Mouse (Mus musculus) thymus, postnatal 0 days (tissue): ENCODE measurements around the gene Tmem260. TPM values are rescaled to one million over a fixed set of nuclear protein-coding genes. Genes with fewer than 3 reads are reported as not detected.
"Not testable (repeated sequence)": the region's sequence is repeated elsewhere in the genome, so short reads cannot be mapped to it uniquely, and the experiment has no call there.

Experiments
- DNase-seq: peaks from one replicate; pipeline ENCODE4 v3.0.0-alpha.2; 2015; ENCODE audit warnings: low spot score
- polyA plus RNA-seq: library from polyadenylated mRNA; unstranded; fragments of >200 nt; fragmentation: Nextera tagmentation; extraction: Ambion mirVana; gene quantifications from 2 replicates; pipeline ENCODE4 v1.2.1, GENCODE M21; 2015

Gene Tmem260
- polyA plus RNA-seq: 20.7 and 23.0 TPM in 2 replicates

DNA sequence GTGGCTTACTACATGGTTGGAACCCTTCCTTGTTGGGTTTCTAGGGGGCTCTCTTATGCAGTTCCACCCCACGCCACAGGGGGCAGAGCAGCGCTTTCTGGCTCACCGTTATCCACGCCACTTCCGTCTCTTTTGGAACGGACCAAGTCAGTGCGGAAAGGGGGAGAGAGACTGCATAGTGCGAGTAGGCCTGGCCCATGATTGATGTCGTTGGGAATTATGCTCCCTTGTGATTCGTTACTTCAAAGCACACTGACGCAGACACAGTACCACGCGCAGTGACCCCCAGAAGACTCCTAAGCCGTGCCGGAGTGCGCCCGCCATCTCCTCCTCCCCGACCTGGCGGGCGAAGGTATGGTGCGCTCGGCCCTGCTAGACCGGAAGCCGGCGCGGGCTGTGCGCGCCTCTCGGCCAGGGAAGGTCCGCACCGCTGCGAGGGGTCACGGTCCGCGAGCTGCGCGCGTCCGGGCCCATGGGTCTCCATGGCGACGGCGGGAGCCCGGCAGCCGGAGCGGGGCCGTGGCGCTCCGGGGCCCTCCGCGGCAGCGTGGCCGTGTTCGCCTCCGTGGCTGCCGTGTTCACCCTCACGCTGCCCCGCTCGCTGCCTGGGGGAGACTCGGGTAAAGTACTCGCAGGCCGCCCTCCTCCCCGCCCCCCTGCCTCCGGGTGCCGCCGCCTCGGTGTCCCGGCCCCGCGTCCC lies at the start of gene Tmem260:
Gene Tmem260 (plus strand): TSS at position 141 of the 700 bp plus-strand sequence.
- peak; percentile 94 for DNase-seq

DNA sequence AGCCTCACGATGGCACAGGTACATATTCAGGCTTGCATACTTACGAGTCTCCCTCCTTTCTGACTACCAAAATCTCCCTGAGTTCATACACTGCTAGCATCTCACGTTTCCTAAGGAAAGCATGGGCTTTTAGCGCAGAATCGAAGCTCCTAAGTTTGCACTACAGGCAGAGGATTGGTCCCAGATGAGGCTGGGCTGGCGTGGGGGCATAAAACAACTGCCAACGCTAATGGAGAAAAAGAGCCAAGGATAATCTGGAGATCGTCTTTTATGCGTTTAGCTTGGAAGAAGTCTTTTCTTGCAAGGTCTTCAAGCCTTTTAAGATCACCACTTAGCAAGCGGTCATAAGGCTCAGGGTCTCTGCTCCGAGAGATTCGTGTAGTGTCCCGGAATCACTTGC lies 39.8 kb upstream of the Tmem260 start:
- no peak for DNase-seq

DNA sequence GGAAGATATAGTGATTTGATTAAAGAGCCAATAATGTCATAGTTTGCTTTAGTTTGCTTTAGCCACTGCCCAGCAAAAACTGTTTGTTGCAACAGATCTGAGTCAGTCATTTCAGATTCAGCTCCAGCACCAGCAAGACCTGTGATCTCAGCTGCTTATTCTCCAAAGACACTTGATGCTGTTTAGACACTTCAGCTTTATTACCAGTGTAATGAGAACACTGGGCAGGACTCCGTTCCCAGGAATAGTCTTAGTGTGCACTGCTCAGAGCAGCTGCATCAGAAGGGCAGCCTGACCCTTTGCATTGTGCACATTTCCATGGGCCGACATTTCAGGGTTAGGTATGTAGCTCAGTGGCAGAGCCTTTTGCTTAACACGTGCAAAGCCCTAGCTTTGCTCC lies 28.9 kb upstream of the Tmem260 start:
- DNase-seq: no peak

DNA sequence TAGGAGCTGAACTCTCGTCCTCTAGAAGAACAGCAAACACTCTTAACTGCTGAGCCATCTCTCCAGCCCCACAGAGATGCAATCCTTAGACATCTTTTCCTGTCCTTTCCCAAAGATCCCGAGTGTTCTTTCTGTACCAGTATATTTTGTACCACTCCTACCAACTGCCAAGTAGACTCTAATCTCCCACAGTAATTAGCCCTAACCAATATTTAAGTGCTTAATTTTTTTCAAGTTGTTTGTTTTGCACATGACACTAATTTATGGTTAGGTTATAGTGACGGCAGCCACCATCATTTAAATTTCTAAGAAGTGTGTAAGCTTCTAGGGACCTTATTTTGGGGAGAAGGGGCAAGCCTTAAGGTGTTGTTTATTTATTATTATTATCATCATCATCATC lies 27.7 kb upstream of the Tmem260 start:
- DNase-seq: no peak

DNA sequence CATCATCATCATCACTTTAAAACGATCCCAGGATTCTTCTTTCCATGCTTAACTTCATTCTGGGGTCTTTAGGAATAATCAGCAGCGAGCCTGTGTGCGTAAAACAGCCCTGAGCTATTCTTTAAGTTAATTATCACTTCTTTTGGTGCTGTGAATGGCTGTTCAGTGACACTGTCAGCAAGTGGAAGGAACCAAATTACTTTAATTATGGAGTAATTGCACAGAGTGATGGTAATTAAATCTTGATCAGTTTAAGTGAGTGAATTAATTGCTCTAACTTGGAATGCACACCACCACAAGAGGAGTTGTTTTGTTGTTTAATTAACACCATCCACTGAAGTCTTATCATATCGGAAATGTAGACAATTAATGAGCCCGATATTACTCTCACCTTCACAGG lies 27.3 kb upstream of the Tmem260 start:
- no peak for DNase-seq

DNA sequence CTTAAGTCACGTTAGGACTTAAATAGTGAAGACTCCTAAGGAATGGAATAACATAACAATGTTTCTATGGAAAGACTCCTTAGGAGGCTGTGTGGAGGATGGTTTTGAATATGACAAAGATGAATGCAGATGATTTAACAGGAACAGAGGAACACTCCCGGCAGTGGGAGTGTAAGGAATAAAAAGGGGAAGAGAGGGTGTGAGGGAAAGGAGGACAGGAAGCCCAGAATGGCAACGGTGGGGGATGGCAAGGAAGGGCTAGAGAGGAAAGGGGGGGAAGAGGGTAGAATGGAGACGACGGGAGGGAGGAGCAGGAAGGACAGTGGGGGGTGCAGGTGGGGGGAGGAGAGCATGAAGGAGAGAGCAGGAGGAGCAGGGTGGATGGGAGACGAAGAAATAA lies 24.4 kb upstream of the Tmem260 start:
- no peak for DNase-seq

DNA sequence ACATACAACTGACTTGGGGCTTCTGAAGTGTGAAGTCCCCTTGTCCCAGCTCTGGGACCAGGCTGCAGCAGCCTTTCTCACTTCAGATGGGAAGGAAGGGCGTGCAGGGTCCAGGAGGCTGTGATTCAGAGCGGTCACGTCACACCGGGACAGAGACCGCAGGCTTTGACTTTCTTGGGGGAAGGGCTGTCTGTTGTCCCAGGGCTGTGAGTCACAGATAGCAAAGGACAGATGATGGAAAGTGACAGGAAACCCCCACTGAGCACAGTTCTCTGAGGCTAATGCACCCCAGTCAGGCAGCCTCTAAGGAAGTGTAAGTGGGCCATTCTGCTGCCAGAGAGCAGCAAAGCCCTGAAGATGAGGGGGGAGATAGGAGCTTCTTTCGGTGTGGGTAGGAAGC lies 23.9 kb upstream of the Tmem260 start:
- peak; percentile 88 for DNase-seq

DNA sequence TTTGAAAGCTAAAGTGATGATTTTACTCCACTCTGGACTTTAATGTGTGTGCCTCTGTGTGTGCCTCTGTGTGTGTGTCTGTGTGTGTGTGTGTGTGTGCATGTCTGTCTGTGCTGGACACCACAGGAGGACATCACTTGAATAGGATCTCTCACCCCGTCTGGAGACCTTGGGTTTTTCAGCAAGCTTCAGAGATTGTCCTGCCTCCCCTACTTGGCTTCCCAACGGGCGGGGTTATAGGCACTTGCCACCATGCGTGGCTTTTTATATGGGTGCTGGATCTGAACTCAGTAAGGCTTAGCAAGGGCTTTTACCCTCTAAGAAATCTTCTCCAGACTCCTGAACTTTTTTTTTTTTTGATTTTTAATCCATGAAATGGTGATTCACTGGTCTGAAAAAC lies 23.5 kb upstream of the Tmem260 start:
- DNase-seq: no peak

DNA sequence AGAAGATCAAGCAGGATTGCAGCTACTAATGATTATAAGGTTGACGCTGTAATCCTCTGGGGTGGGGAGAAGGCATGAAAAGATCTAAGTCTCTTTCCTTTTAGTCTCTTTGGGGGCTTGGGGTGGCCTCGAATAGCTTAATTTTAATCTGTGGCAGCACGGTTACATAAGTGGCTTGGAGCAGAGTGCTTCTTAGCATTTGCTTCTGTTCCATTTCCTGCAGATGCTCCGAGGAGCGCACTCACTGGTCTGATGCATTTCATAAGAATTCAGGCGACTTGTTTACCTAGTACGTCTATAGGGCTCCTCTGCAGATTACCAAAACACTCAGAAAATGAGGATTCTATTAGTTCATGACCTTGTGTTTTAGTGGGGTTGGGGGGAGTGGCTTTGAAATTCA lies 23.0 kb upstream of the Tmem260 start:
- DNase-seq: peak; percentile 50

DNA sequence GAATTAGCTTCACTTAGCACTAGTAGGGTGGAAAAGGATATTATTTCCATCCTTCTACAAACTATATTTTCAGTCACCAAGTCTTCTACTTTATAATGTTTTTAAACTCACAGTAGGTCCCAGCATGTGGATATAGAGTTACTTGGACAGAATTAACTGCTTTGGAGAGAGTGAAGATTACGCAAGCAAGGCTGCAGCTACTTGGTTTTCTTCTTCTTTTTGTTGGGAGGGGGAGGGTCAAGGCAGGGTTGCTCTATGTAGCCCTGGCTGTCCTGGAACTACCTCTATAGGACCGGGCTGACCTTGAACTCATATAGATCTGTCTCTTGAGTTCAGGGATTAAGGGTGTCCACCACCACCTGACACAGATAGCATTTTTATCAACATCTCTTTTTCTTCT lies 13.9 kb upstream of the Tmem260 start:
- no peak for DNase-seq

DNA sequence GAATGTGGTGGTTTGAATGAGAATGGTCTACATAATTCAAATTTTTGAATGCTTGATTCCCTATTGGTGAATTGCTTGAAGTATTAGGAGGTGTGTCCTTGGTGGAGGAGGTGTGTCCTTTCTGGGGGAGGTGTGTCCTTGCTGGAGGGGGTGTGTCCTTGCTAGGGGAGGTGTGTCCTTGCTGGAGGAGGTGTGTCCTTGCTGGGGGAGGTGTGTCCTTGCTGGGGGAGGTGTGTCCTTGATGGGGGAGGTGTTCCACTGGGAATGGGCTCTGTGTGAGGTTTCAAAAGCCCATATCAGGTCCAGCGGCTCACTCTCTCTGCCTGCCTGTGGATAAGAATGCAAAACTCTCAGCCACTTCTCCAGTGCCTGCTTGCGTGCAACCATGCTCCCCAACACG lies 2.1 kb upstream of the Tmem260 start:
- DNase-seq: no peak

DNA sequence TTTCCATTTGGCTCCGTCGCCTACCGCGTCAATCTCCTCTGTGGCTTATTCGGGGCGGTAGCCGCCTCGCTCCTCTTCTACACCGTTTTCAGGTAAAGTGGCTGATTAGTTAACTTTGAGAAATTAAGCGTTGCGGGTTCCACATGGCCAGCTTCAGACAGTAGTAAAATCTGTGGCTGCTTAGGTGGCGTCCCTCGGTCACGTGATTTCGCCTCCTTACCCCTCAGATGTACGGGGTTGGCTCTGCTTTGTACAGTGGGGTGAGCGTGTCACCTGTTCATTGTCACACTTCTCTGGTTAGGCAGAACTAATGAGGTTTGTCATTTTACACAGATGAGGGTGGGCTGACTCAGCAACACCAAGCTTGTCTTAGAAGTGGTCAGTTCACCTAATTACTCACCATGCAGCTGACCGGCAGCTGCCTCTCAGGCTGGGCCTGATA lies 6.1 kb downstream of the Tmem260 start:
- no peak for DNase-seq

DNA sequence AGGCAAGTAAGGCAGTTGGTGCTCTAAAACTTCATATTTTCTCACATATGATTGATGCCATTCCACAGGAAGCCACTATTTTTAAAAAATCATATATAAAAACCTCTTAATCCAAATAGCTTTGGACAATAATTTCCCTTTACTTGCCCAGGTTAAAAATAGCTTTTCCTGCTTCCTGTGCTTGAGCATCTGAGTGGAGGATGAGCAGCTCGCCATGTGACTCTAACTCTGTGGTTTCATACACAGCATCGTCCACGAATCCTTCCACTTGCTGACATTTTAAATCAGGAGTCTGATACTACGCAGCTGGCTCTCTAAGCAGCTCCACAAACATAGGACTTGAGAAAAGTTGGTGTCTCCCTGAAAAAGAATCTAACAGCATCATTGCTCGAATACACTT lies 7.5 kb downstream of the Tmem260 start:
- DNase-seq: no peak

DNA sequence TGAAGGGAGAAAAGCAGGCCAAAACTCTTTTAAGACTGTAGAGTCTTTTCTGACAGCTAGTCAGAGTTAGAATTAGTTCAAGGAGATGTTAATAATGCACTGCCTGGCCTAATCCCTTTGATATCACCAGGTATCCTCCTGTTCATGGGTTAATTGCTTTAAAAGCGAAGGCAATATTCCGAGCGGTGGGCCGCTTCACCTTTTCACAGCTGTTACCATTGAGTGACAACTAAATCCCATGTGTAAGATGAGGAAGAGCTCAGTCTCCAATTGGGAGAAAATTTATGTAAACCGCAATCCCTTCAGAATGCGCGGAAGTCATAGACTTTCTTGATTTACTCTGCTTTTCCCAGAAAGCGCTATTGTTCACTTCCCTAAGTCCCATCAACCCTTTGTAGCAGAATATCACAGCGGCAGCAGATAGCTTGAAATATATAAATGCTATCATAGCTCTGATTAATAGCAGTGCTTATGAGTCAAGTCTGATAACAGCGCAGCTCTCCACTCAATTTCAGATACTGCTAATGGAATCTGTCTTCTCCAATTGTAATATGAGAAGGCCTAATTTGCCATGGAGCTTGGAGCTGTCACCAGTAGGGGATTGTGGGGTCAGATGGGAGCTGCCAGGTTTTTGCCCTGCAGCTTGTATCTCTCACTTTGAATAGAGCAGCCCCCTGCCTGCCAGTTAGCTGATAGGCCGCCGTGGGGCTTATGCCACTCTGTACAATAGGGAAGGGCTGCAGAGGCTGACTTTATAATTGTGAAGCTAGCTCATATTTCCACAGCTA lies 10.6 kb downstream of the Tmem260 start:
- DNase-seq: no peak

DNA sequence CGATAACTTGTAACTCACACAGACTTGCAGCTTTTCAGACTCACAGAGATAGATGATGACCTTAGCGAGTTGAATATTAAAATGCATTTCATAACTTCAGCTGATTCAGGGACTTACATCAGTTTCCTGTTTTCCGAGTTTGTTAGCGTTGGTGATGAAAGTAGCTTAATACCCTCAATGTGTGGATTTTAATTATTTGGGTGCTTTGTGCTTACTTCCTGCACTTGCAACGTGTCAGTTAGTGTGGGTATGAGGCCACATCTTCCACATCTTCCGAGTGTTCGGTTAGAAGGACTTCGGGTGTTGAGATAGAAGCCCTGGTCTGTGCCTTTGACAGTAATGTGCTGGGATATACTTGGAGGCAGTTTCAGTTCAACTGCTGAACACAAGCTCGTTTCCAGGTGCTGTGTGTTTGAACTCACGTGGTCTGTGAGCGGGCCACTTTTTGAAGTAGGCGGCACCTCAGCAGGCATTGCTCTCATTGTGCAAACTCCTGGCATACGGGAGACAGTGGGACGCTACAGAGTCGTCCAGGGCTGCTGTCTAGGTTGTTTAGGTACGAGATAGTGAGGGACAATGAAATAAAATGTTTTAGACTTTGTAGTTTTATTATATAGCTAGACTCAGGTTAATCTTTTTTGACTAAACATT lies 11.5 kb downstream of the Tmem260 start:
- no peak for DNase-seq

DNA sequence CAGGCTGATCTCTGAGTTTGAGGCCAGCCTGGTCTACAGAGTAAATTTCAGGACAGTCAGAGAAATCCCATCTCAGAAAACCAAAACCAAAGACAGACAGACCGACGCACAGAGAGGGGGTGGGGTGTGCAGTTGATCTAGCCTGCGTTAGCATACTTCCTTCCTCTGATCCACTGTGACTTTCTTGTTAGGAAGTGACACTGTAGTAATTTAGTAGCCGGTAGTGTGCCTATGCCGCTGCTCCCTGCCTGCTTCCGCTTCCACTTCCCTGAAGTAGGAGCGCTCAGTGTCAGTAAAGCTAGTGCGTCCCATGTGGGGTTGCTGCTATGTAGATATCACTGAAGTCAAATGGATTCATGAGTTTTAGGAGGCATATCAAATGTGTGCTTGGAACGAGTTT lies 13.0 kb downstream of the Tmem260 start:
- no peak for DNase-seq

DNA sequence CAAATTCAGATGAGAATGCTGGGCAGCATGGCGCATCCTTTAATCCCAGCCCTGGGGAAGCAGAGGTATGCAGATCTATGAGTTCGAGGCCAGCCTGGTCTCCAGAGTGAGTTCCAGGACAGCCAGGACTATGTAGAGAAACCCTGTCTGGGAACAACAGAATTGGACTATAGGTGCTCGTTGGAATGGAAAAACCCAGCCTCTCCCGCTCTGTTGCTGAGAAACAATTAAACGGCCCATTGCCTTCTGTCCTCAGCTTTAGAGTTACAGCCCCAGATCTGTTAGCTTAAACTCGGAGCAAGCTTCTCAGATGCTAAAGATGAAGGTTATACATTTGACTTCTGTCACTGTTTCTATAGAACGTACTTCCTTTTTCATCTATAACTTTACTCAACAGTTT lies 22.4 kb downstream of the Tmem260 start:
- no peak for DNase-seq

DNA sequence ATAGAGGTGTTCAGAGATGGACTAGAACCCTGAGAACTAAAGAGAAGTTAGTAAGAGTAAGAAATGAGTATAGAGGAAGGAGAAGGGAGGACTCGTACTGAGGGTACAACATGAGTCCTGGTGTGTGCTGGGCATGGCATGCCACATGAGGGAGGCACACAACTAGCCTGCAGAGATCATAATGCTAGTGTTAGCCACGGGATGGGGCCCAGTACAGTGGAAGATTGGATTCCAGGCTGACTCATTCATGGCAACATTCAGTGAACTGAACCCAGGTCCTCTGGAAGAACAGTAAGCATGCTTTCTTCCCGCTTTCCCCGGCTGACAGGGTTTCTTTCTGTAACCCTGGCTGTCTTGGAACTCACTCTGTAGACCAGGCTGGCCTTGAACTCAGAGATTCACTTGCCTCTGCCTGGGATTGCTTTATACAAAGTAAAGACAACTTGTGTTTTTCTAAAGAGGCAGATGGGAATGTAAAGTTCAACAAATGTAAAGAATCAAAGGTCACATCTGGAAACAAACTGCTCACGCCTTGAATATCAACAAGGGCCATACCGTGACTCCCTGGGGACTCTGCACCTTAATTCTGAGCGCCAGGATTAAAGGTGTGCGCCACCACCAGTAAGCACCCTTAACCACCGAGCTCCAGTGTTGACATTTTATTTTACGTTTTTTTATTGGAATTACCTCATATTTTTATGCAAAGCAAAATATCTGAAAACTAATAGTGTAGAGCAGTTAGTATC lies 25.0 kb downstream of the Tmem260 start:
- DNase-seq: no peak

DNA sequence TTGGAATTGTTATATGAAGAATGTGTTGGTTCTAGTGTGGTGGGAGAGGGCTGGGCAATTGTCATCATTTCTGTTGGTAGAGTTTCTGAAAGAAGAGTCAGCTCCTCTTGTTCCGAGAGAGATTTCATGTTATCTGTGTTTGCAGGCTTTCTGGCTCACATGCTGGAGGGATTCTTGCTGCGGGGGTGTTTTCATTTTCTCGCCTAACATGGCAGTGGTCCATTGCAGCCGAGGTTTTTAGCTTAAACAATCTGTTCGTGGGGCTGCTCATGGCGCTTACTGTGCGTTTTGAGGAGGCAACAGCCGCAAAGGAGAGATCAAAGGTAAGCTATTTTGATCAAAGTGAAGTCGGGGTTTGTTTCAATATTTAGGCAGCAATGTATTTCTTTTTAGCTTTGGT lies 26.3 kb downstream of the Tmem260 start:
- no peak for DNase-seq

DNA sequence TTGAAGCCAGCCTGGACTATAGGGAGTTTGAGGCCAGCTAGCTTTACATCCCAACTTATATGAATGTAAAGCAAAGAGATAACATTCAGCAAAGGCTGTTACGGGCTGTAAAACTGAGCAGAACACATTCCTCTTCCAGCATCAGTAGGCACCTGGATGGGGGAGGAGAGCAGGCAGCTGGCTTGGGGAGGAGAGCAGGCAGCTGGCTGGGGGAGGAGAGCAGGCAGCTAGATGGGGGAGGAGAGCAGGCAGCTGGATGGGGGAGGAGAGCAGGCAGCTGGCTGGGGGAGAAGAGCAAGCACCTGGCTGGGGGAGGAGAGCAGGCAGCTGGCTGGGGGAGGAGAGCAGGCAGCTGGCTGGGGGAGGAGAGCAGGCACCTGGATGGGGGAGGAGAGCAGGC lies 29.4 kb downstream of the Tmem260 start:
- no peak for DNase-seq

DNA sequence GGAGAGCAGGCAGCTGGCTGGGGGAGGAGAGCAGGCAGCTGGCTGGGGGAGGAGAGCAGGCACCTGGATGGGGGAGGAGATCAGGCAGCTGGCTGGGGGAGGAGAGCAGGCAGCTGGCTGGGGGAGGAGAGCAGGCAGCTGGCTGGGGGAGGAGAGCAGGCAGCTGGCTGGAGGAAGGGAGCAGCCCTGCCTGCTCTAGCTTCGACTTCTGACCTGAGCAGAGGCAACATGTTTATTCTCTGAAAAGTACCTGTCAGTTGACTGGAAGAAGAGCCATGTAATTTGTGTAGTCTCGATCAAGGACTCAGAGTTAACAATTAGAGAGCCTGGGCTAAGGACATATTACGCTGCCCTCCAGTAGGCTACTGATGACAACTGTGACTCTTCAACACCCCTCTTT lies 29.9 kb downstream of the Tmem260 start:
- not testable (repeated sequence) for DNase-seq

DNA sequence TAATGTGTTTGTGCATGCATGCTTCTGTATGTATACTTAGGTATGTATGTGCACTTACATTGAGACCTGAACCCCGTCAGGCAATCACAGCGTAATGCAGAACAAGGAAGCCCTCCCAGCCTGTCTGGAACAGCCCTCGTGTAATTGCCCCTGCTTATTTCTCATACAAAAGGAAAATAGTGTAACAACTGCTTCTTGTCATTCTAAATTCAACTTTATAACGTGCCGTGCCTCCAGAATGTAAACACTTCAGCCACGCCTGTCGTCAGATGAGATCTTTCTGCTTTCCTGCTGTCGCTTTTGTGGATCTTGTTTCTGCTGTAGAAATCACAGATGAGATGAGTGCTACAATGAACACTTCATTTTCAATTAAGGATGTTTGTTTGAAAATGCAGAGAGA lies 30.4 kb downstream of the Tmem260 start:
- no peak for DNase-seq
